Mouse (Mus musculus) midbrain, embryonic 13.5 days (tissue): ENCODE measurements around the gene Atg10. TPM values are rescaled to one million over a fixed set of nuclear protein-coding genes. Genes with fewer than 3 reads are reported as not detected.

ENCODE experiments used
- ATAC-seq: fragments of 200-750 bp; cut with Nextera tagmentation; 2 replicates; pipeline ENCODE4 v1.8.0; 2017; ENCODE audit warnings: mild to moderate bottlenecking, moderate TSS enrichment, moderate library complexity
- H3K27ac ChIP-seq: fragments of 300-500 bp; sonication (generic); 2 replicates; pipeline ENCODE4 v1.5.1; 2015; ENCODE audit warnings: inconsistent platforms, mild to moderate bottlenecking, moderate library complexity
- H3K27me3 ChIP-seq: fragments of 300-500 bp; sonication (generic); 2 replicates; pipeline ENCODE4 v1.6.1; 2015; ENCODE audit warnings: mild to moderate bottlenecking, inconsistent platforms
- H3K36me3 ChIP-seq: fragments of 300-500 bp; sonication (generic); 2 replicates; pipeline ENCODE4 v1.6.1; 2015; ENCODE audit warnings: mild to moderate bottlenecking, inconsistent platforms
- H3K4me1 ChIP-seq: fragments of 300-500 bp; sonication (generic); replicated peaks from 2 replicates; pipeline ENCODE4 v1.6.1; 2015; ENCODE audit warnings: inconsistent platforms
- H3K4me2 ChIP-seq: fragments of 300-500 bp; sonication (generic); replicated peaks from 2 replicates; pipeline ENCODE4 v1.6.1; 2015; ENCODE audit warnings: moderate library complexity, mild to moderate bottlenecking, inconsistent platforms
- H3K4me3 ChIP-seq: fragments of 300-500 bp; sonication (generic); replicated peaks from 2 replicates; pipeline ENCODE4 v1.5.1; 2015; ENCODE audit warnings: mild to moderate bottlenecking, inconsistent platforms
- H3K9ac ChIP-seq: fragments of 300-500 bp; sonication (generic); replicated peaks from 2 replicates; pipeline ENCODE4 v1.6.1; 2015; ENCODE audit warnings: mild to moderate bottlenecking, inconsistent platforms
- H3K9me3 ChIP-seq: fragments of 300-500 bp; sonication (generic); 2 replicates; pipeline ENCODE4 v1.6.1; 2016; ENCODE audit warnings: mild to moderate bottlenecking, inconsistent platforms
- WGBS: fragments of 180-500 bp; shearing (Covaris S2); methylation state at CpG from one replicate; pipeline ENCODE4 v1.1.7; 2015; 5-methylcytosine and 5-hydroxymethylcytosine counted together
- polyA plus RNA-seq: library from polyadenylated mRNA; unstranded; fragments of >200 nt; fragmentation: Nextera tagmentation; extraction: Ambion mirVana; gene quantifications from 2 replicates; pipeline ENCODE4 v1.2.1, GENCODE M21; 2015

Atg10 gene
- polyA plus RNA-seq, 1 experiment from 2014 or later, result 18.3 TPM

- no peaks in the 10 kb centered on the region for H3K9me3 ChIP-seq
- H3K9ac ChIP-seq, result no peak overlapping the region
- H3K27me3 ChIP-seq, result no peaks in the 10 kb centered on the region
- no peaks in the 10 kb centered on the region for H3K4me1 ChIP-seq
- no peak overlapping the region for H3K4me2 ChIP-seq
- no peak for ATAC-seq
- no peak overlapping the region for H3K27ac ChIP-seq
- H3K4me3 ChIP-seq, result no peak overlapping the region
- no peaks in the 10 kb centered on the region for H3K36me3 ChIP-seq
These were observed 183.3 kb downstream of the Atg10 start for GRCm38 (mm10) chr13:91040421-91040820.

DNA sequence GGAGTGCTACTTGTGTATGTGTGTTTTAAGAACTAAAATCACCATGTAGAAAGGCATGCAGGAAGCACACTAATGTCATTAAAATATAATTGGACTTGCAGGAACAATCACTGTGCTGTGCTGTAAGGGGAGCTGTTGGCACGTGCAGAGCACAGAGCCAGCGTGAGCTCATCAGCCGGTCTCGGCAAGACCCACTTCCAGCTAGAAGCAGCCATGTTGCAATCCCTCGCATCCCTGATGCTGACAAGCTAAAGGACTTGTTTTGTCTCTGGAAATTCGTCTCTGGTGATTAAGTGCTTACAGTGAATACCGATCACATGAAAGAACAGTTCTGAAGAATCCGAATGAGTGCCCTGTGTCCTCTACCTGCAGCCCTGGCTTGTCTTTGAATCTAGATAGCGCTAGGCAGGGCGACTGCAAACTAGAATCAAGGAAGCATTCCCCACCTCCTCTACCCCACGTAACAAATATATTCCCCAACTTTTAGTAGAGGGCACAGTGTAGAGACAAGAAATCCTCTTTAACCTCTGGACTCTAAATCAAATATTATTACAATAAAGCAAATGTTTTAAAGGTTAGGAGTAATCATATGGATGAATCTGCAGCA, 184.5 kb downstream of the Atg10 start:
- Histone ChIP-seq H3K36me3 (no peaks in the 10 kb centered on the region), H3K27ac (peak overlapping the region; percentile 62), H3K4me1 (no peaks in the 10 kb centered on the region), H3K9me3 (no peaks in the 10 kb centered on the region), H3K9ac (no peak overlapping the region), H3K4me2 (no peak overlapping the region), H3K4me3 (no peak overlapping the region), H3K27me3 (no peaks in the 10 kb centered on the region)
- WGBS, result 47% methylated on average over 11 of the region's 11 CpGs
- ATAC-seq, result peak; percentile 99

DNA sequence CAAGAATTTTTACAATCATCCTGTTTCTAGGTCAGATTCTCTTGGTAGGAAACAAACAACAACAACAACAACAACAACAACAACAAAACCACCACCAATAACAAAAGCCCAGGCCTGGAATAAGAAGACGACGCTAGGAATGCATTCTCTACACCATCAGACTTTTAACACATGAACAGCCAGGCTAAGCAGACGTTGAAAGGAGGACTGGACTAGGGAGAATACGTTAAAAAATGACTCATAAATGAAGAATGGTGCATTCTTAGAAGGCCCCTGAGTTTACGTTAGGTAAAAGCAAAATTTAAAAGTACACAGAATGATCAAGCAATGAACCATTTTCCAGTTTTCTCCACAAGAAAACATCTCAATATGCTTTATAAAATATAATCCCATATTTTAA, 185.1 kb downstream of the Atg10 start:
- H3K4me2 ChIP-seq, result no peak overlapping the region
- H3K9me3 ChIP-seq, result no peaks in the 10 kb centered on the region
- H3K36me3 ChIP-seq, result no peaks in the 10 kb centered on the region
- no peaks in the 10 kb centered on the region for H3K4me1 ChIP-seq
- H3K9ac ChIP-seq, result no peak overlapping the region
- no peak overlapping the region for H3K27ac ChIP-seq
- no peak overlapping the region for H3K4me3 ChIP-seq
- H3K27me3 ChIP-seq, result no peaks in the 10 kb centered on the region
- no peak for ATAC-seq
- 80% methylated on average over 5 of the region's 5 CpGs for WGBS

DNA sequence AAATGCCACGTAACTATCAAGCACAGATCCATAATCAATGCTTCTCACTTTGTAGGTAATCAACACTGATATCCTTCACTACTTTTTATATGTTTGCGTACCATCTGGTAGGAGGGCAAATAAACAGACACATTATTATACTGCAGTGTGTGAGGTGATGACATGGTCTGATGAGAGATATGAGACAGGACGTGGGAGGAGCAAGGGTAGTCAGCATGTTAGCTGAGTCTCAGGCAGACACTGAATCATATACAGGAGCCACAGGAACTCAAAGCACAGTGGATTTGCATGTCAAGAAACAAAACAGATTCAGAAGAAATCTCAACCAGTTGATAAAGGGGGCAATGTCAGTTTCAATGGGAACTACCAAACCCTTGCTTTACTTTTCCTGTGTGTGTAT, 185.7 kb downstream of the Atg10 start:
- no peak overlapping the region for H3K4me3 ChIP-seq

DNA sequence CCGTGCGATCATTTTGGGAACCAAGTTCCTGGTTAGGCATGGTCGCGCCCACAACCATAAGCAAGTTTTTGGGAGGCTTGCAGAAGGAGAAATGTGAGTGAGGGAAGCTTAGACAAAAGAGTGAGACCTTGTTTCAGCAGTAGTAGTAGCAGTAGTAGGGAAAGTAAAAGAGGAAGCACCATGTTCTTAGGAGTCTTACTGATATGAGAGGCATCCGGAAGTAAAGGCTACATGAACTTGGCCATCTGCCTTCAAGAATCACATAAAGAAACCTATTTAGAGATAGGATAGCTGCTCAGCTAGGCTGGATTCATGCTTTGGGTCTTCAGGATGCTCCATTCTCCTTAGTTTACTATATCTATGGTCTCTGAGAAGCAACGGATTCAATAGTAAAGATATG, 186.4 kb downstream of the Atg10 start:
- no peak for ATAC-seq
- Histone ChIP-seq H3K4me1 (no peaks in the 10 kb centered on the region), H3K27me3 (no peaks in the 10 kb centered on the region), H3K36me3 (no peaks in the 10 kb centered on the region), H3K9me3 (no peaks in the 10 kb centered on the region), H3K4me2 (no peak overlapping the region), H3K9ac (no peak overlapping the region), H3K27ac (no peak overlapping the region), H3K4me3 (no peak overlapping the region)
- 93% methylated on average over 6 of the region's 6 CpGs for WGBS

More for the DNA sequence above, 185.7 kb downstream of the Atg10 start:
- Histone ChIP-seq H3K4me2 (no peak overlapping the region), H3K4me1 (no peaks in the 10 kb centered on the region), H3K9ac (no peak overlapping the region), H3K27ac (no peak overlapping the region), H3K9me3 (no peaks in the 10 kb centered on the region), H3K27me3 (no peaks in the 10 kb centered on the region), H3K36me3 (no peaks in the 10 kb centered on the region)
- 91% methylated on average over 3 of the region's 3 CpGs for WGBS
- ATAC-seq, result no peak

DNA sequence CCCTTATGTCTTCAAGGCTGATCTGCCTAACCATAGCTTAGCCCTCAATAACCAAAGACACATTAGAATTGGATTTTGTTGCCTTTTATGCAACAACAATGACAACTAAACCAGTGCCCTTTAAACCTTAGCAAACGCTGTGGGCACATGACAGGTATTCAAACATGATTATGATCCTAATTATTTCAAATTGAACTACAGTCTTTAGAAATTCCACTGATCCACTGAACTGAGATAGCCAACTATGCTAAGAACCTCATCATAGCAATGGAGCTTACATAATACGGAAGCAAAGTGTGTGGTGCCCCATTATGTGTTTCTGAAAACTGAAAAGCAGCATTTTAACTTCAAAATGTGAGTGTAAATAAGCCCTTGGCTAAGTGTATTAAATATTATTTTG, 191.9 kb downstream of the Atg10 start:
- Histone ChIP-seq H3K4me2 (no peak overlapping the region), H3K4me3 (no peak overlapping the region), H3K27ac (no peak overlapping the region), H3K36me3 (no peaks in the 10 kb centered on the region), H3K9me3 (no peaks in the 10 kb centered on the region), H3K4me1 (no peaks in the 10 kb centered on the region), H3K9ac (no peak overlapping the region), H3K27me3 (no peaks in the 10 kb centered on the region)
- 85% methylated on average over 2 of the region's 2 CpGs for WGBS
- no peak for ATAC-seq

- H3K4me3 ChIP-seq, result no peak overlapping the region
- no peaks in the 10 kb centered on the region for H3K27me3 ChIP-seq
- H3K4me2 ChIP-seq, result no peak overlapping the region
- WGBS, result 95% methylated on average over 9 of the region's 9 CpGs
- H3K27ac ChIP-seq, result no peak overlapping the region
- no peak for ATAC-seq
- no peaks in the 10 kb centered on the region for H3K9me3 ChIP-seq
- no peaks in the 10 kb centered on the region for H3K36me3 ChIP-seq
- H3K4me1 ChIP-seq, result peaks cover 4% of the 10 kb centered on the region; the same call in 1 of the 2 replicates
- H3K9ac ChIP-seq, result no peak overlapping the region
These were observed 200.3 kb downstream of the Atg10 start for GRCm38 (mm10) chr13:91023447-91023846.

DNA sequence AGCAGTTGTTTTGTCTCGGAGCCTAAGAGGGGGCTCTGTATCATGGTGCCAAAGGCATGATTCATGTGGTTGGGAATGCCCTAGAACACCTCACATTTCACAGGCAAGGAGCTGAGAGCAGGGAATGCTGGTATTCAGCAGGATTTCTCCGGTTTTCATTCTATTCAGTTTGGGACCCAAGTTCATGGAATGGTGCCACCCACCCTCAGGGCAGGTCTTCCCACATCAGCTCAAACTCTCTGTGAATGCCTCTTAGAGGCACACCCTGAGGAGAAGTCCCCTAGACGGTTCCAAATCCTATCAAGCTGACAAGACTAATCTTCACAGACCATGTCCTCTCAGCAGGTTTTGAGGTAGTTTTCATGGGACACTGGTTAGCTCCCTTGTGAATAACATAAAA, 211.9 kb downstream of the Atg10 start:
- Histone ChIP-seq H3K4me1 (no peaks in the 10 kb centered on the region), H3K4me2 (no peak overlapping the region), H3K27ac (no peak overlapping the region), H3K9me3 (no peaks in the 10 kb centered on the region), H3K4me3 (no peak overlapping the region), H3K36me3 (no peaks in the 10 kb centered on the region), H3K9ac (no peak overlapping the region), H3K27me3 (no peaks in the 10 kb centered on the region)
- no peak for ATAC-seq
- WGBS, result 44% methylated on average over 3 of the region's 3 CpGs

DNA sequence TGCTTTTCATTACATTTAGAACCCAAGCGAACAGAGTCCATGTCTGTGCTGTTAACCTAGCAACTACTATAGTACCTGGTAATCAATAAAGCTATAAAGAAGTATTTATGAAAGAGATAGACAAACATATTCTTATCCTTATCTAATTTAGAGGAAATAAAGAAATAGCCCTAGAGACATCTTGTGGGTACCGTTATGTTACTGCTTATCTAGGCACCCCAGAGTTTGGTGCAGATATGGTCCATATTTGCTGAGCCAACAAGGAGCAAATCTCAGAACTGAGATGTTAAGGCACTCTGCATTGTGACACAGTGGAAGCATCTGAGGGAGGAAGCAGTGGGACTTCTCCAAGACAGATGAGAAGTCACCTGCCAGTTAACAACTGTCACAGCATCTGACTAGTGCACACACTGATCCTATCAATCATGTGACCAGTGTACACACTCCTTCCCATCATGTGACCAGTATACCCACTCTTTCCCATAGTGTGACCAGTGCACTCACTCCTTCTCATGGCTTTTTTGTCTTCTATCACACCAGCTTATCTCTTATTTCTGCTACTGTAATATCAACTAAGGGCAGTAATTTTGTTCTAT, 228.6 kb downstream of the Atg10 start:
- Histone ChIP-seq H3K9ac (no peak overlapping the region), H3K36me3 (no peaks in the 10 kb centered on the region), H3K4me2 (no peak overlapping the region), H3K4me3 (no peak overlapping the region), H3K4me1 (no peaks in the 10 kb centered on the region), H3K27ac (no peak overlapping the region), H3K27me3 (no peaks in the 10 kb centered on the region), H3K9me3 (no peaks in the 10 kb centered on the region)
- 94% methylated on average over 2 of the region's 2 CpGs for WGBS
- no peak for ATAC-seq

DNA sequence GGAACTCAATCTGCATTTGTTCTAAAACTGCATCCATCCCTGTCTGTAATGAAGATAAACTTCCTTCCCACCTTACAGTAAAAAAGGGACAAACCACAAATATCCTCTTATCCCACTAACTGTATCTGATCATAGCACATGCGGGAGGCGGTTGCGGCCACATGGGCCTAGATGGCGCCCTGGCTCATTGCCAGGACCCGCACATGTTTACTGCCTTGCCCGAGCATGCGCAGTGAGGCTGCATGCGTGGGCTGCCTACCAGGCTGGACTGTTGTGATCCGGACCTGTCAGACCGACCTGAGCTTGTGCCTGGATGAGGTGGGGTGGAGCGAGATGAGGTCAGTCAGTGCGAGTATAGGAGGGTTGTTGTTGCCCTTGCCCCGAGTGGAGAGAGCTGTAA, 230.2 kb downstream of the Atg10 start:
- H3K9me3 ChIP-seq, result no peaks in the 10 kb centered on the region
- H3K4me2 ChIP-seq, result no peak overlapping the region
- no peak for ATAC-seq
- no peak overlapping the region for H3K4me3 ChIP-seq
- no peak overlapping the region for H3K9ac ChIP-seq
- no peak overlapping the region for H3K27ac ChIP-seq
- WGBS, result 82% methylated on average over 13 of the region's 13 CpGs
- H3K36me3 ChIP-seq, result no peaks in the 10 kb centered on the region
- no peaks in the 10 kb centered on the region for H3K27me3 ChIP-seq
- H3K4me1 ChIP-seq, result no peaks in the 10 kb centered on the region

DNA sequence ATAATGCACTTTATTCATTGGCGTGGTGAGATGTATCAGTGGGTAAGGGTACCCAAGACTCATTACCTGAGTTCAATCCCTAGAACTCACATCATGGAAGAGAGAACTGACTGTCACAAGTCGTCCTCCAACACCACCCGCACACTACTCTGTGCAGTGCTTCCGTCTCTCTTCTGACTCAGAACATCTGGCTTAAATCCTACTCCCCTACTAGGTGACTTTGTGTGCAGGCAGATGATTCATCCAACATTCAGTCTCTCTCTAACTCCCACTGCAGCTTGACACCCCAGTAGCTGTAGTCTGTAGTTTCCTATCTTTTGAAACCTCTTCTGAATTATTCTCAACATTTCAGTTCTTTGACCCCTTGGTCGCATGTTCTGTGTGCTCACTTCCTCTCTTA, 230.8 kb downstream of the Atg10 start:
- Histone ChIP-seq H3K36me3 (no peaks in the 10 kb centered on the region), H3K4me3 (no peak overlapping the region), H3K27ac (no peak overlapping the region), H3K9ac (no peak overlapping the region), H3K9me3 (no peaks in the 10 kb centered on the region), H3K27me3 (no peaks in the 10 kb centered on the region), H3K4me1 (no peaks in the 10 kb centered on the region), H3K4me2 (no peak overlapping the region)
- no peak for ATAC-seq
- WGBS, result 92% methylated on average over 5 of the region's 5 CpGs

- H3K9me3 ChIP-seq, result no peaks in the 10 kb centered on the region
- 88% methylated on average over 3 of the region's 3 CpGs for WGBS
- no peak for ATAC-seq
- H3K27me3 ChIP-seq, result no peaks in the 10 kb centered on the region
- H3K4me3 ChIP-seq, result no peak overlapping the region
- no peak overlapping the region for H3K27ac ChIP-seq
- no peak overlapping the region for H3K4me2 ChIP-seq
- no peaks in the 10 kb centered on the region for H3K4me1 ChIP-seq
- no peak overlapping the region for H3K9ac ChIP-seq
- no peaks in the 10 kb centered on the region for H3K36me3 ChIP-seq
These were observed 235.5 kb downstream of the Atg10 start for GRCm38 (mm10) chr13:90988226-90988625.

GRCm38 (mm10) chr13:90985417-90985816, 238.4 kb downstream of the Atg10 start:
- H3K4me2 ChIP-seq, result no peak overlapping the region
- no peaks in the 10 kb centered on the region for H3K9me3 ChIP-seq
- H3K4me3 ChIP-seq, result no peak overlapping the region
- no peaks in the 10 kb centered on the region for H3K27me3 ChIP-seq
- no peak overlapping the region for H3K27ac ChIP-seq
- 90% methylated on average over 3 of the region's 3 CpGs for WGBS
- H3K4me1 ChIP-seq, result no peaks in the 10 kb centered on the region
- no peaks in the 10 kb centered on the region for H3K36me3 ChIP-seq
- H3K9ac ChIP-seq, result no peak overlapping the region
- no peak for ATAC-seq
